Mouse (Mus musculus): ENCODE data around the gene Ntmt1. TPM values are rescaled to one million over a fixed set of nuclear protein-coding genes. Genes with fewer than 3 reads are reported as not detected.

Gene Ntmt1
- total RNA-seq, 2 experiments from 2014 or later: 38.9 to 41.9 TPM

DNA sequence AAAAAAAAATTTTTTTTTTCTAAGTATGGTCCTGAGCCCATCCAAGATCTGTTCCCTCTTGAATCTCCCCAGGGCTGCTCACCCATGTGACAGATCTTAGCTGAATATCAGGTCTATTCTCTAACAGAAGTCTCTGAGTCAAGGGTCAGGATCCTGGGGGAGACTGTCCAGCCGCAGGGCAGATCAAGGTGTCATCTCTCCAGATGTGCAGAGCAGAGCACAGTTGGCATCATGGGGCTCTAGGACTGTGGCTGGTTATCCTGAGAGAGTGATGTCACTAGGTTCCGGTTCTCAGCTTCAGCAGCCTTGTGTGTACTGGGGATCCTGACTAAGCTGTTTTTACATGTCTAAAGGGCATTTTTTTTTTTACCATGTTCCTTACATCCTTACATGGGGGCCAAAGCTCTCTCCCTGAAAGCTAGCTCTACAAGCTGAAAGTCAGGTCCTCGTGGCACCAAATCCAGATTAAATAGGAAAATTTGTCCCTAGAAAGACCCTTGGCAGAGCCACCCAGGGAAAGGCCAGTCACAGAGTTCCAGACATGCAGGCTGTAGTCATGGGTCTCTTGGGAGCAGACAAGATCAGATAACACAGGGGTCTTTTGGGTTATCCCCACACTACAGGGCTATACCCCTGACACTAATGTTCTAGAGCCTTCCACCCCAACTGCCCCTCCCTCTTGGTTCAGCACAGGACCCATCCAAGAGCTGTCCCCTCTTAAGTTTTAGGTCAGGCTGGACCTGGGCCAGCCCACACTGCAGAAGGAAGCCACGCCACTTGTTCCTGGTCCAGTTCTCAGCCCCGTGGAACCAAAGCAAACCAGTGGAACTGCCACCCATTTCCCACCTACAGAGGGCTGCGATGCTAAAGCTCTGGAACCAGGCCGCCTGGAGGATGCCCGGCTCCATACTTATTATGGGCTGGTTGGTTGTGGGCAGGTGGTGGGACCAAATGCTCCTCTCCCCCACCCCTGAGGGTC, 25.0 kb upstream of the Ntmt1 start:
- no peak for DNase-seq (ENCODE audit: low spot score in 2 of 2)

DNA sequence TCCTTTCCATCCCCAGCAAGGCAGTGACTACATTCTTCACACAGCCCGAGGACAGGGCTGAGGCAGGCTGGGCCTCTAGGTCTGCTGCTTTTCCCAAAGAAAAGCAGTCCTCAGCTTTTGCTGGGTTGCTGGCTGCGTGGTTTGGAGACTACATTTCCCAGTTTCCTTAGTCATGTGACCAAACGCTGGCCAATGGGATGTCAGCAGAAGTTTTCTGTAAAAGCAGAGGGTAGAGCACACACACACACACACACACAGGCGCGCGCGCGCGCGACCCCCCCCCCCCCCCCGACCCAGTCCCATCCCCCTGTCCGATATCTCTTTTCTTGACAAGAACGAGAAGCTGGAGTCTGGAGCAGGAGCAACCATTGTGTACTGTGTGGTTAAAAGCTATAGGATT, 24.3 kb upstream of the Ntmt1 start:
- peak; percentile 65 to 79 for DNase-seq (ENCODE audit: low spot score in 2 of 2)

DNA sequence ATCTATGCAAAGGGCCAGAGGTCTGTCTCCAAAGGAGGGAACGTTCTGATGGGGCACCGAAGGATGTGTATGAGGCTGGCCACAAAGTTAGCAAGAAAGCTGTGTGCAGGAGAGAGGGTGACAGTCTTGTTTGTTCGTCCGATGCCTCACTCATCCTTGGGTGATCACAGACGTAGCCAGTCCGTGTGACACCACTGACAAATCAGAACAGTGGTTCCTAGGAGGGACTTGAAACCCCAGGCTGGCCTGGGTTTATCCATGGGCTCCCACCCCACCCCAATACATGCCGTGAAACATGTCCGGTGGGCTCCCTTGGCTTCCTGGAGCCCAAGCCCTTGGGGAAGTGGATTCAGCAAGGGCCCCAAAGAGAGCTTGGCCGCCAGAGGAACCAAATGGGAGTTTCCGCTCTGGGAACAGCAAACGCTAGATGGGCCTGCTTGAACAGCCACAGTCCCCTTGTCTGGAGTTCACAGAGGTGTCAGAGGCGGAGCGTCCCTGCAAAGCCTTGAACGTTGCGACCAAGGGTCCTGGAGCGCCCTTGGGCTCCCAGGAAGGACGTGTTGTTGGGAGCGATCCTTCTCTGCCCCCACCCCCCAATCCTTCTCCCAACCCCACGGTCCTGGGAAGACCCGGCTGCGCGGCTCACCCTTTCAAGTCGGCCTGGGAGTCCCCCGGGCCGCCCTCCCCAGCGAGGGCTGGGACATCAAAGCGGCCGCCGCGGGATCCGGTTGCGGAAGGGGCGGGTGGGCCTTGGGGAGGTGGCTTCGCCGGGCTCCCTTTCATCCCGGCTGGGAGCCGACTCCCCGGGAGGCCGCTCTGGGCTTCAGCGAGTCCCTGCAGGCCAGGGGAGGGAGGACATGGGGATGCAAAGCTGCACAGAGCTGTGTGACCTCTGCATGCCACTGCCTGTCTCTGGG, 23.3 kb upstream of the Ntmt1 start:
- DNase-seq (ENCODE audit: low spot score in 2 of 2): no peak

DNA sequence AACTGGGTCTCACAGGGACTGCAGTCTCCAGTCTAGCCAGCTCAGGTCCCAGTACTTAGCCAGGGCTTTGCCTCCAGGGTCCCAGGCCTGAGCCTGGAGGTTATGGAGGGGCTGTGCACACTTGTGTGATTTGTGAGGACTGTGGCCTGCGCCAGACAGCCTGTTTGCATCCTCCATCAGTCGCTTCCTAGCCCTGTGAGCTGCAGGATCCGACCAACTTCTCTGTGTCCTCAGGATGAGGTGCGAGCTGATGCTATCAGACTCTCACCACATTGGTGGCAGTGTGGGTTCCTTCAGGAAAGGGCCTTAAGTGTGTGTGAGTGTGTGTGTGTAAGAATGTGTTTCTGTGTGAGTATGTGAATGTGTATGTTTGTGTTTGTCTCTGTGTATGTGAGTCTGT, 20.2 kb upstream of the Ntmt1 start:
- no peak for DNase-seq (ENCODE audit: low spot score in 2 of 2)

DNA sequence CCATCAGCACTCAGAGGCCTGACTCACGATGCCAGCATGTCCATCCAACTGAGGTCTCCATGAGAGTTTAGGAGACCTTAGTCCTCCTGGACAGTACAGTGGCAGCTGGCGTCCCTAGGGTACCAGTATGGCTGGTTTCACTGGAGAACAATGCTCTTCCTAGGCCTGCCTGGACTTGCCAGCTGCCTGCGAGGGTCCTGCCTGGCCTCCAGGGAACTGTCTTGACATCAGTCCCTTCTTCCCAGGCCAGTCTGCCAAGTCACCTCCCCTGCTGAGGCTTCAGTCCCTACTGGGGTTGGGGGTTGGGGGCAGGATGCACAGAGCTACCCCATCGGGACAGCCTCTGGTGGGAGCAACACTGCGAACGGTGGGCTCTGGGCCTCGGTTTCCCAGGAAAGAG, 15.6 kb upstream of the Ntmt1 start:
- no peak for DNase-seq (ENCODE audit: low spot score in 2 of 2)

DNA sequence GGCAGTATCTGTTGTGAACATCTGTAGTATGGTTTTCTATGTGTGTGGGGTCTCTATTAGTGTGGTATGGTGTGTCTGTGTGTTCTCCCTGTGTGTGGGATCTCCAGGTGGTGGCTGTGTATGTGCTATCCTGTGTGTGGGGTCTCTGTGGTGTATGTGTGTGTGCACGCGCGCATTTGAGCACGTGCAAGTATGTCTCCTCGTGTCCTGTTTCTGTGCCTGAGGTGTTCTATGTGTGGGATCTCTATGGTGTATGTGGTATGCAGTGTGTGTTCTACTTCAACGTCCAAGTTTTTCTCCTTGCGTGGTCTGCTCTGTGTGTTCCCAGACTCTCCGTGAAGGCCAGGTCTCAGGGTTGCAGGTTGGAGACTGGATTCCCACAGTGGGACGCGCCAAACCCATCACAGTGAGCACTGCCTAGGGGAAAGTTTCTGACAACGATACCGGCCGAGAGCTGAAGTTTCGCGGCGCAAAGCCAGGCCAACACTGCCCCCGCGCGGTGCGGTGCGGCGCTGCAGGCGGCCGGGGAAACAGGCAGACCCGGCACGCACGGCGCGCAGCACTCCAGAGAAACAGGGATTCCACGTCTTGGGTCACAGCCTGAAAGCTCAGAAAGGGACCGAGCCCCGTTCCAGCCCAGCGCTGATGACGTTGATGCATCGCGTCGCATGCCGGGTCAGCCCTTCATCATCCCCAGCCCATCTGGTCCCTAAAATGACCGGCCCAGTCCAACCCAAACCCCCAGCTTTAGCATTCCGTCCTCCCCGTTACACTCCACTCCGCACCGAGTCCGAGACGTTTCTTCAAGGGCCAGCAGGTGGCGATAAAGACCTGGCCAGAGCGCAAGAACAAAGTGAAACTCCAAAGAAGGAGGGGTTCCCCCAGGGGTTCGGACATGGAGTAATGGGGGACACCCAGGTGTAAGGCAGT, 13.2 kb upstream of the Ntmt1 start:
- peak; percentile 97 to 99 for DNase-seq (ENCODE audit: low spot score in 2 of 2)

DNA sequence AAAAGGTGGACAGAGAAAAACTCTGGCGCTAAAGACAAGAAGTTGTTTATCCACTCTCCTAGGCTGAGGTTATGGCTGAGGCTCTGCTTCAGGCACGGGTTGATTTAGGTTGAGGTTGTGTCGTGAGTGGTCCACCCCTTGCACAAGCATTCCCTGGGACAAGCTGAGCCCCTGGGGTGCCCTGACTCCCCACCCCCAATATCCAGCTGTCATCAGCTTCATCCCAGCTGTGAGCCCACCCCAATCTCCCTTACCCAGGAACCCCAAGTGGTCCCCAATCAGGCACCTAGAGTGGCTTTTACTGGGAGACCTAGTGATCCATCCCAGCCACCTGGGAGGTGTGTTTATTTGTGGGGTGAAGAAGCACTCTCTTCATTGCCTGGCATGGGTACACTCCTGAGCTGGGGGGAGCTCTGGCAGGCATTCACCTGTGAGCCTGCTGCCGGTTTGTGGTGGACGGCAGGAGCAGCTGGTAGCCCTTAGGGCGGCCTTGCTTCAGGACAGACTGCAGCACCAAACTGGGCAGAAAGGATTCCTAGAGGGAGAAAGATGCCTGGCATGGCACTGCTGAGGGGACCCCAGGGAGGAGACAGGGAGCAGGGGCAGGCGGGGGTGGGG, 12.2 kb upstream of the Ntmt1 start:
- no peak for DNase-seq (ENCODE audit: low spot score in 2 of 2)

DNA sequence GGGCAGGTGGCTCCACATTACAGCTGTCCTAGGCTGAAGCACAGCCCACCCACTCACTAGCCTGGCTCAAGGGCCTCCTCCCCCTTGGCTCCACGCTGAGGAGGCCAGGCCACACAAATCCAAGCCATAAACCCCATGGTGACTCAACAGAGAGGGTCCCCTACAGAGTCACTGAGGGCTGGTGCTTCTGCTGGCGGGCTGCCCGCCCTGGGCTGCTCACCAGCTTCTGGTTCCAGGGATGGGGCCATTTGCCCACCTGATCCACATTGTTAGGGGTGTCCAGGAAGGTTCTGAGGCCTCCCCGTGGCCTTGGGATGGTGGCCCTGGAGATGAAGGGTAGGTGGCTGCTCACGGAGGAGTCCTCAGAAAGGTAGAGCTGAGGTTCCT, 11.7 kb upstream of the Ntmt1 start:
- no peak for DNase-seq (ENCODE audit: low spot score in 2 of 2)

DNA sequence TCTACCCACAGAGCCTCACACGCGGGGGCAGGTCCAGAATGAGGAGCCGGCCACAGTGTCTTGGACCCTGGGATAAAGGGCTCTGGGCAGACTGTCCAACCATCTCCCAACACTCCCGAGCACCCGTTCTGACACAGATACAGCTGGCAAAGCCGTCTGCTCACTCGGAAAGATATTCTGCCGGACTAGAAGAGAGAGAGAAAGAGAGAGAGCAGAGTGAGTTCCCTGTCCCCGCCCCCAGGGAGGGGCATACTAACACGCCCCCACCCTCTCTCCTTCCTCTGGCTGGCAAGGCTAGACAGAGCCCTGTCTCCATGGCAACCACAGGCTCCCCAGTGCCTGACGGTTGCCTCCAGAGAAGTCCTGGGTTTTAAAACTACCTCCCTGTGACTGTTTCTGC, 11.2 kb upstream of the Ntmt1 start:
- DNase-seq (ENCODE audit: low spot score in 2 of 2): peak; percentile 73 to 93

DNA sequence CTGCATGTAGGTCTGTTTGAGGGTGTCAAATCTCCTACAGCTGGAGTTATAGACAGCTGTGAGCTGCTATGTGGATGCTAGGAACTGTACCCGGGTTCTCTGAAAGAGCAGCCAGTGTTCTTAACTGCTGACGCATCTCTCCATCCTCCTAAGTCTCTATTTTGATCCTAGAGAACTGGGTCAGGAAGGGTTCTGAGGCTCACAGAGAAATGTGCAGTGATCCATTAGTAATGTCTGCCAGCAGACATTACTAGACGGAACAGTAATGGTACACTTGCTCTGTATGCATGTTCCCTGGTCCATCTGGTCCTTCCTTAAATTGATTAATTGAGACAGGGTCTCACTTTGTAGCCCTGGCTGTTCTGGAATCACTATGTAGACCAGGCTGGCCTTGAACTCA, 8.2 kb upstream of the Ntmt1 start:
- no peak for DNase-seq (ENCODE audit: low spot score in 2 of 2)

DNA sequence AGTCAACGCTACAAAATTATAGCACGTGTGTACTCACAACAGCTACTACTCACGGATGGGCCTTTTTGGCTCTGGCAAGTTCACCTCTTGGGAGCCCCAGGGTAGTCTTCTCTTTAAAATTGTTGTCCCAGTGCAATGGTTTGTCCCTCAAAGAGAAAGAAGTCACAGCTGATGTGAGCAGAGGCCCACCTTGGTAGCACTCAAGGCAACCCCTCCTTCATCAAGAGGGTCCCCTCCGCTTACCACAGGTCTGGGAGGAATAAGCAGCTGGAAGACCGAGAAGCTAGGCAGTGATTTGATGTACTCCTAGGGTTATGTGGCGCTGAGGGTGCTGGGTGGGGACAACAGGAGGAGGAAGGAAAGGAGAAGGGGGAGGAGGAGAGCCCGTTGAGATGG, 7.0 kb upstream of the Ntmt1 start:
- no peak for DNase-seq (ENCODE audit: low spot score in 2 of 2)

DNA sequence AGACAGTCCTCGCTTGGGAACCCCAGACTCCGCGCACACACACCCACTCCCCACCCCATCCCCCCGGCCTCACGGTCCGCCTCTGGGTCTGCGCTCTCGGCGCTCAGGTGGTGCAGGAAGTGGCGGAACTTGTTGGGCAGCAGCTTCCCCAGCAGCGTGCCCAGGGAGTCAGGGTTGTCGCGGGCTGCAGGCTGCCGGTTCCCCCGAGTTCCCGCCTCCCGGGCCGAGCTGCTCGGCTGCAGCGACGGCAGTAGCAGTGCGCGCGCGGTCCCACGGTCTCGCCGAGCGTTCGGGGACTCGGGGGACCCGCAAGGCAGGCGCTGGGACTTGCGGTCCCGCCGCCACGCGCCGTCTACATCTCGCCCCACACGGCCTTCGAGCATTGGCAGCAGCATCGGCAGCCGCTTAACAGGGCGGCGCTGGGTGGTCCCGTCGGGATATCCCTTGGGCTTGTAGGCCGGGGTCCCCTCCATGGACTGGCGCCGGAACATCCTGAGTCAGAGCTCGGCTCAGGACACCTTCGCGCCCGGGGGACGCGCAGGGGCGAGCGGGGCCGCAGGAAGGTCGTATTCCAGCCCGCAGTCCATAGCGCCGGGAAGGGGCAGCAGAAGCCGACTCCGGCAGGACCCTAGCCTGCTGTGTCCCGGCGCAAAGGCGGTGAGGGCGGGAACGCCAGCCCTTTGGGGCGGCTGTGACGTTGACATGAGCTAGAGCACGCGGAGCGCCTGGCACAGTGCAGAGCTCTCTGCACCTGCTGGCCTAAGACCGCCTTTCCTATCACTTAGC, 6.4 kb upstream of the Ntmt1 start:
- no peak for DNase-seq (ENCODE audit: low spot score in 2 of 2)

DNA sequence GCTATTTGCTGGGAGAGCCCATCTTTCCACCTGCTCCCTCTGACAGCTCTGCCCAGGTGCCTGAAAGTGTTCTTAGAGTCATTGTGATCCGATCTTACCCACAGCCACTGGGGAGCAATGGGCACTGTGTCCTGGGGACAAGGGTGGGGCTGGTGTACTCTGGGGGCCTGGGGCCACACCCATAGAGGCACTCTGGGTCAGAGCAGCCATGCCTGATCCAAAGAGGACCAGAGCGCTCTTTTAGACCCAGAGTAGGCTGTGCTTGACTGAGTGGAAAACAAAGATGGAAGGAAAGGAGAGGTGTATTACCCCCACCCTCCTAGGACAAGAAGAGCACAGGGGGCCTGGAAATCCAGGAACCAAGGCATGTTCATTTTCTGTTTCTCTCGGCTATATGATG, 4.0 kb upstream of the Ntmt1 start, which contains the start of gene 1700001O22Rik:
1700001O22Rik (minus strand) TSS at position 58 of the 400 bp plus-strand sequence.
- DNase-seq (ENCODE audit: low spot score in 2 of 2): no peak

DNA sequence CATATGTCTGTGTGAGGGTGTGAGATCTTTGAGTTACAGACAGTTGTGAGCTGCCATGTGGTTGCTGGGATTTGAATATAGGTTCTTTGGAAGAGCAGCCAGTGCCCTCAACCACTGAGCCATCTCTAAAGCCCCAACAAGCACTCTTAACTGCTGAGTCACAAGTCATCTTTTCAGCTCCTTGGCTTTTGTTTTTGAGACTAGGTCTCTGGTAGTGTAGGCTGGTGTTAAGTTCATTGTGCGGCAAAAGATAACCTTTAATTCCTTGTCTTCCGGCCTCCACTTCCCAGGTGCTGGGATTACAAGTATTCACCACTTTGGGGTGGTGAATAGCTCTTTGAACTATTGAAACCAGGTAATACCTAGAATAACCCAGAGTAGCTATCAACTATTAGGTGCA, 1.6 kb upstream of the Ntmt1 start:
- no peak for DNase-seq (ENCODE audit: low spot score in 2 of 2)

DNA sequence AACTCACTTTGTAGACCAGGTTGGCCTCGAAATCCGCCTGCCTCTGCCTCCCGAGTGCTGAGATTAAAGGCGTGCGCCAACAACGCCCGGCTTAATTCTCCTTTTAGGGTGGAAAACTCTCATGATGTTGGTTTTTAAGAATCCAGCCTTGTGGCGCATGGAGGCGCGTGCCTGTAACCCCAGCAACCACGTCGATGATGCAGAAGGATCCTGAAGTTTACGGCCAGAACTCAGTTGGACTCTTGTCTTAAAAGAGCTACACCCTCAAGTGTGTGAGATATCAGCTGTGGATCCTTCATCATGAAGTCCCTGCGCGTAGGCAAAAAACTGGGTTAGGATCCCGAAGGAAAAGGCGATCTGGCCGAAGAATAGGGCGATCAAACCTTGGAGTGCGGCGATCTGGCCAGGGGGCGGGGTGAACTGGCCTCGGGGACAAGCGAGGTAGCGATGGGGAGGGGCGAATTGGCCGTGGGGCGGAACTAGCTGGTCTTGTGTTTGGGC, 429 bp upstream of the Ntmt1 start:
- DNase-seq (ENCODE audit: low spot score in 2 of 2): no peak

DNA sequence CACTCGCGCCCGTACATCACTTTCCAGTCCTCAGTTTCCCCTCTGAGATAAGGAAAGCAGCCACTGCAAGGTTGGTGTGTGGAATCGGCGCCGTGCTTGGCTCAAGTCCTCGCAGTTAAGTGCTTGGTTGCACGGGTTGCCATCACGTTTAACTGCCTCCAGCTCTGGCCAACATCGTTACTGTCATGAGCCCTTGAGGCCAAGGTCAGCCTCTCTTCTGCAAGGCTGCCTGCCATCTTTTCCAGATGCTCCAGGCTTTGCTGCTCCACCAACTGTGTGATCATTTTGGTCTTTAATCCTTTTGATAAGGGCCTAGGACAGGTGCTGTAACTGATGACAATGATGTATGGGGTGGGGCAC, 650 bp downstream of the Ntmt1 start:
- no peak for DNase-seq (ENCODE audit: low spot score in 2 of 2)

DNA sequence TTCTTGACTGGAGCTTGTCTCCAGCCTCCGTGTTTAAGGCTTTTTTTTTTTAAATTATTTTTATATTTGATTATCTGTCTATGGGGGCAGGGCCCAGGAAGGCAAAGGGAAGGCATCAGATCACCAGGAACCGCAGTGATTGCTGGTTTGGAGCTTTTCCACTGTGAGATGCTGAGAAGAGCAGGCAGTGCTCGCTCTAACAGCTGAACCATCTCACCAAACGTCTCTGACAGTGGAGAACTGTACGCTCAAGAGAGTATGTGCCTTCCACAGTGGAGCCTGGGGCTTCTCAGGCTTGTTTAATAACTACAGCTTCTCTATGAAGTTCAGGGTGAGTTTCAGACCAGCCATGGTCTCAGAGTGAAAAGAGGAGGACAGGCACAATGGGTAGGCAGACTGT, 1.9 kb downstream of the Ntmt1 start:
- DNase-seq (ENCODE audit: low spot score in 2 of 2): no peak

DNA sequence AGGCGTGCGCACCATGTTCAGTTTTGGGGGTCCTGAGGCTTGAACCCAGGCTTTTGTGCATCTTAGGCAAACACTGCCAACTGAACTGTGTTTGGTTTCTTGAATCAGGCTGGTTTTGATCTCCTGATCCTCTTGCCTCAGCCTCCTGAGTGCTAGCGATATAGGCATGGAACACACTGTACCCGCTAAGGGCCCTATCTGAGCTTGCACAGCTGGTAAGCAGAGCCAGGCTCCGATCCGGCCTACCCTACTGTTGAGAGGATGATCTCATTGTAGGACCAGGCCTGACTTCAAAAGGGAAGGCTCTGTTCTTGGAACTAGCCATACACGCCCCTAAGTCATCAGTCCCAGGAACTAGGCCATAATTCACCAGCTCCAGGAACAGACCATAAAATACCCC, 2.9 kb downstream of the Ntmt1 start:
- DNase-seq (ENCODE audit: low spot score in 2 of 2): no peak

DNA sequence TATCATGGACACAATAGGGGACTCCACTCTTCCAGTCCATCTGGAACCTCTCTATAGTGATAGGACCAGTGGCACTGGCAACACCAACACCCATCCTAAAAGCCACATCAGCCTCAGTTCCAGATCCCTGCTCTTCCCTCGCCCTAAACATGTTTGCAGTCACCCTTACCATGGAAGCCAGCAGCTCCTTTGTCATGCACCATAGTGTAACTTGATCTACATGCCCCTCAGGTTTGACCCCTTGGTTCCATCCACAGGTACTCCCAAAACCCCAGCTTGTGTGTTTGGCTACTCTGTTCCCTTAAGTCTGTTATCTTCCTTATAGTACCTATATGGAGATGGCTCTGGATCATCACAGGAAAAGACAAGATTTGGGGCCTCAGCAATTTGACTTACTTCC, 8.8 kb downstream of the Ntmt1 start:
- no peak for DNase-seq (ENCODE audit: low spot score in 2 of 2)

DNA sequence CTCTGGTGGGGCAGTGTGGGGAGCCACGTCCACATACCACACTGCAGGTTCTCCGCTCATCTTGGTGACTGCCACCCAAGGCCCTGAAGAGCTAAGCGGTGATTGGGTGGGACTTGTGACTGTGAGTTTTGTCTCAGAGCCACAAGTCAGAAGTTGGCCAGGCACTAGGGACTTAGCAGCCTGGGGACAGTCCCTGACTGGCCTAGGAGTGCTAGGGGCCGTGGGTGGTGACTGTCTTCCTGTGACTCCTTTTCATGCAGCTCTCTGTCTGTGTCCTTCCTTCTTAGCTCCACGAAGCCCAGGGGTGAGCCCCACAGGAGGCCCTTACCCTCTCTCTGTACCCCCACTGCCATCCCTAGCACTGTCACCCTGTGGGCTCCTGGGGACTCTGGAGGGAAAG, 12.2 kb downstream of the Ntmt1 start:
- no peak for DNase-seq (ENCODE audit: low spot score in 2 of 2)
